Mouse (Mus musculus) G1E (cell line): Measurements from ENCODE around the gene Krtap4-9. TPM values are rescaled to one million over a fixed set of nuclear protein-coding genes. Genes with fewer than 3 reads are reported as not detected.
"Not testable (repeated sequence)": the region's sequence is repeated elsewhere in the genome, so short reads cannot be mapped to it uniquely, and the experiment has no call there.

ENCODE experiments used
- ATAC-seq: 2 replicates; pipeline ENCODE4 v1.8.0; 2016; ENCODE audit warnings: mild to moderate bottlenecking; ENCODE audit not compliant: insufficient number of reproducible peaks, poor library complexity, low FRiP score, severe bottlenecking; ENCODE audit errors: extremely low read depth
- DNase-seq: peaks from one replicate; pipeline ENCODE4 v3.0.0; 2012; ENCODE audit warnings: low spot score
- H3K27me3 ChIP-seq: 2 replicates; pipeline ENCODE4 v1.6.1; 2012; ENCODE audit warnings: mild to moderate bottlenecking, low read length, inconsistent platforms; ENCODE audit not compliant: insufficient read depth
- H3K36me3 ChIP-seq: replicated peaks from 2 replicates; pipeline ENCODE3; 2012; ENCODE audit warnings: mild to moderate bottlenecking, inconsistent platforms
- H3K4me1 ChIP-seq: 2 replicates; pipeline ENCODE4 v1.6.1; 2012; ENCODE audit warnings: low read depth, low read length, inconsistent platforms, mixed read lengths; ENCODE audit not compliant: insufficient read depth
- H3K4me3 ChIP-seq: 2 replicates; pipeline ENCODE4 v1.5.1; 2012; ENCODE audit warnings: low read depth, mild to moderate bottlenecking, inconsistent platforms, low read length, moderate library complexity, mixed read lengths
- H3K9me3 ChIP-seq: replicated peaks from 2 replicates; pipeline ENCODE4 v1.6.1; 2012; ENCODE audit warnings: inconsistent platforms
- CTCF ChIP-seq: IDR thresholded peaks from 2 replicates; pipeline ENCODE4 v1.5.1; 2012; ENCODE audit warnings: low read depth, low read length, inconsistent platforms, mixed read lengths
- GATA1 ChIP-seq: IDR thresholded peaks from 2 replicates; pipeline ENCODE4 v1.6.1; 2012; ENCODE audit warnings: borderline replicate concordance, low read length, inconsistent platforms, mixed read lengths
- GATA2 ChIP-seq: IDR thresholded peaks from 2 replicates; pipeline ENCODE4 v1.6.1; 2012; ENCODE audit warnings: low read depth, low read length, inconsistent platforms, borderline replicate concordance
- POLR2AphosphoS5 ChIP-seq: IDR thresholded peaks from 2 replicates; pipeline ENCODE4 v1.6.1; 2012; ENCODE audit warnings: low read depth, low read length, inconsistent platforms; ENCODE audit not compliant: insufficient replicate concordance
- TAL1 ChIP-seq: conservative IDR thresholded peaks from 2 replicates; pipeline ENCODE4 v1.6.1; 2012; ENCODE audit warnings: low read depth, low read length, inconsistent platforms, mixed read lengths
- polyA plus RNA-seq: library from polyadenylated mRNA; stranded (reverse); fragments of >175 nt; gene quantifications from 2 replicates; pipeline ENCODE4 v1.2.3, GENCODE M21; 2012
- total RNA-seq, 2 experiments: library from RNA; stranded (forward) in 1 of 2; stranded (reverse) in 1 of 2; fragments of 200-1000 nt in 1 of 2; fragments of >200 nt in 1 of 2; fragmentation: Nextera tagmentation in 1 of 2; gene quantifications; 2 replicates each; pipeline ENCODE4 v1.2.3; 2014 to 2017

Krtap4-9 gene
- total RNA-seq (2014; fragmentation: Nextera tagmentation), result not detected in 2 replicates
- total RNA-seq (2017), result not detected in 2 replicates
- polyA plus RNA-seq, result not detected in 2 replicates

- not testable (repeated sequence) for H3K4me3 ChIP-seq, H3K4me1 ChIP-seq, H3K36me3 ChIP-seq, DNase-seq, H3K27me3 ChIP-seq, ATAC-seq
- H3K9me3 ChIP-seq, result peaks cover 10% of the 10 kb centered on the region
These were observed at the start of gene Krtap4-9 for GRCm38 (mm10) chr11:99784900-99785299. TSS of gene Krtap4-9 (plus strand) at chr11:99785200.

GRCm38 (mm10) chr11:99743985-99744384 lies 41.0 kb upstream of the Krtap4-9 start:
- Histone ChIP-seq H3K9me3 (peaks cover 14% of the 10 kb centered on the region), H3K36me3 (no peaks in the 10 kb centered on the region), H3K27me3 (no peaks in the 10 kb centered on the region), H3K4me1 (no peaks in the 10 kb centered on the region), H3K4me3 (no peak overlapping the region)
- DNase-seq (no peak), ATAC-seq (no peak)
- TF ChIP-seq CTCF (no peak), POLR2AphosphoS5 (no peak), GATA1 (no peak), TAL1 (no peak), GATA2 (no peak)

- TF ChIP-seq GATA2, result no peak
- TF ChIP-seq POLR2AphosphoS5, result no peak
- TF ChIP-seq CTCF, result no peak
- TF ChIP-seq TAL1, result no peak
- TF ChIP-seq GATA1, result no peak
- Histone ChIP-seq H3K4me3 (0 out of 2 replicates have a peak overlapping the region, but pooled peaks have one; percentile 13), H3K9me3 (peaks cover 9% of the 10 kb centered on the region), H3K4me1 (no peaks in the 10 kb centered on the region), H3K36me3 (no peaks in the 10 kb centered on the region), H3K27me3 (0 out of 2 replicates have a peak, but pooled peaks cover 2% of the 10 kb centered on the region)
- ATAC-seq, result no peak
- no peak for DNase-seq
These were observed 26.1 kb upstream of the Krtap4-9 start for GRCm38 (mm10) chr11:99758877-99759276.

- DNase-seq (no peak), ATAC-seq (no peak)
- Histone ChIP-seq H3K36me3 (no peaks in the 10 kb centered on the region), H3K4me1 (no peaks in the 10 kb centered on the region), H3K9me3 (peaks cover 9% of the 10 kb centered on the region), H3K27me3 (0 out of 2 replicates have a peak, but pooled peaks cover 3% of the 10 kb centered on the region), H3K4me3 (no peak overlapping the region)
- TF ChIP-seq TAL1 (no peak), GATA2 (no peak), GATA1 (no peak), CTCF (no peak), POLR2AphosphoS5 (no peak)
These were observed 16.6 kb upstream of the Krtap4-9 start for GRCm38 (mm10) chr11:99768410-99768809.

GRCm38 (mm10) chr11:99772813-99773212 lies 12.2 kb upstream of the Krtap4-9 start, which contains the start of gene Gm11595:
TSS of gene Gm11595 (minus strand) at chr11:99772913.
- H3K9me3 ChIP-seq, H3K36me3 ChIP-seq, H3K27me3 ChIP-seq, H3K4me3 ChIP-seq, H3K4me1 ChIP-seq, DNase-seq, ATAC-seq: not testable (repeated sequence)

GRCm38 (mm10) chr11:99778401-99778800 lies 6.6 kb upstream of the Krtap4-9 start:
- ATAC-seq (no peak), DNase-seq (no peak)
- Histone ChIP-seq H3K4me1 (no peaks in the 10 kb centered on the region), H3K36me3 (no peaks in the 10 kb centered on the region), H3K27me3 (no peaks in the 10 kb centered on the region), H3K9me3 (peaks cover 6% of the 10 kb centered on the region), H3K4me3 (no peak overlapping the region)
- TF ChIP-seq GATA2, result no peak
- TF ChIP-seq GATA1, result no peak
- no peak for TF ChIP-seq CTCF
- no peak for TF ChIP-seq POLR2AphosphoS5
- TF ChIP-seq TAL1, result no peak

- no peak within 1 kb of the TSS; the same call in 1 of the 2 replicates for H3K4me3 ChIP-seq
- TF ChIP-seq GATA1, result no peak
- TF ChIP-seq GATA2, result no peak
- no peak for TF ChIP-seq CTCF
- no peak for TF ChIP-seq TAL1
- TF ChIP-seq POLR2AphosphoS5, result no peak
- H3K27me3 ChIP-seq, result no peaks in the 10 kb centered on the region
- H3K9me3 ChIP-seq, result peaks cover 10% of the 10 kb centered on the region
- no peaks in the 10 kb centered on the region for H3K36me3 ChIP-seq
- H3K4me1 ChIP-seq, result no peaks in the 10 kb centered on the region
- DNase-seq (no peak), ATAC-seq (no peak)
These were observed 4.4 kb upstream of the Krtap4-9 start, which contains the start of gene Krtap4-8 for GRCm38 (mm10) chr11:99780604-99781003. TSS of gene Krtap4-8 (minus strand) at chr11:99780704.
